Mouse (Mus musculus) midbrain, embryonic 15.5 days (tissue): Measurements from ENCODE around the gene 1700029I15Rik. TPM values are rescaled to one million over a fixed set of nuclear protein-coding genes. Genes with fewer than 3 reads are reported as not detected.

Source experiments
- ATAC-seq: fragments of 200-750 bp; cut with Nextera tagmentation; replicated peaks from 2 replicates; pipeline ENCODE4 v1.8.0; 2017; ENCODE audit warnings: moderate TSS enrichment
- H3K27ac ChIP-seq: fragments of 300-500 bp; sonication (generic); 2 replicates; pipeline ENCODE4 v1.5.1; 2015; ENCODE audit warnings: mild to moderate bottlenecking, inconsistent platforms
- H3K27me3 ChIP-seq: fragments of 300-500 bp; sonication (generic); replicated peaks from 2 replicates; pipeline ENCODE4 v1.6.1; 2015; ENCODE audit warnings: inconsistent platforms
- H3K36me3 ChIP-seq: fragments of 300-500 bp; sonication (generic); replicated peaks from 2 replicates; pipeline ENCODE4 v1.6.1; 2015; ENCODE audit warnings: inconsistent platforms
- H3K4me1 ChIP-seq: fragments of 300-500 bp; sonication (generic); 2 replicates; pipeline ENCODE4 v1.6.1; 2015; ENCODE audit warnings: inconsistent platforms
- H3K4me2 ChIP-seq: fragments of 300-500 bp; sonication (generic); 2 replicates; pipeline ENCODE4 v1.6.1; 2015; ENCODE audit warnings: inconsistent platforms, mild to moderate bottlenecking, moderate library complexity
- H3K4me3 ChIP-seq: fragments of 300-500 bp; sonication (generic); 2 replicates; pipeline ENCODE4 v1.5.1; 2015; ENCODE audit warnings: mild to moderate bottlenecking, inconsistent platforms
- H3K9ac ChIP-seq: fragments of 300-500 bp; sonication (generic); 2 replicates; pipeline ENCODE4 v1.6.1; 2015; ENCODE audit warnings: mild to moderate bottlenecking, inconsistent platforms
- H3K9me3 ChIP-seq: fragments of 300-500 bp; sonication (generic); 2 replicates; pipeline ENCODE4 v1.6.1; 2016; ENCODE audit warnings: inconsistent platforms
- WGBS: fragments of 180-500 bp; shearing (Covaris S2); methylation state at CpG from one replicate; pipeline ENCODE4 v1.1.7; 2015; ENCODE audit warnings: mixed read lengths; 5-methylcytosine and 5-hydroxymethylcytosine counted together
- polyA plus RNA-seq: library from polyadenylated mRNA; unstranded; fragments of >200 nt; fragmentation: Nextera tagmentation; extraction: Ambion mirVana; gene quantifications from 2 replicates; pipeline ENCODE4 v1.2.1, GENCODE M21; 2015

1700029I15Rik gene
- polyA plus RNA-seq, 1 experiment from 2014 or later: 8.4 TPM

GRCm38 (mm10) chr2:92423702-92424461 lies 41.5 kb downstream of the 1700029I15Rik start:
- H3K9ac ChIP-seq: no peak overlapping the region
- peak; percentile 68; the same call in 1 of the 2 replicates for ATAC-seq
- WGBS: 59% methylated on average over 9 of the region's 9 CpGs
- no peak overlapping the region for H3K4me2 ChIP-seq
- H3K9me3 ChIP-seq: no peaks in the 10 kb centered on the region
- H3K27ac ChIP-seq: peak overlapping the region; percentile 75
- peaks cover 50% of the 10 kb centered on the region for H3K4me1 ChIP-seq
- H3K36me3 ChIP-seq: peaks cover 30% of the 10 kb centered on the region
- H3K27me3 ChIP-seq: no peaks in the 10 kb centered on the region
- no peak overlapping the region for H3K4me3 ChIP-seq

GRCm38 (mm10) chr2:92424462-92425308 lies 42.3 kb downstream of the 1700029I15Rik start:
- peak; percentile 40 for ATAC-seq
- peak overlapping the region; percentile 75 for H3K27ac ChIP-seq
- H3K4me2 ChIP-seq: no peak overlapping the region
- no peaks in the 10 kb centered on the region for H3K9me3 ChIP-seq
- H3K4me1 ChIP-seq: peaks cover 54% of the 10 kb centered on the region
- no peaks in the 10 kb centered on the region for H3K27me3 ChIP-seq
- H3K9ac ChIP-seq: peak overlapping the region; percentile 8; the same call in 1 of the 2 replicates
- 25% methylated on average over 9 of the region's 9 CpGs for WGBS
- no peak overlapping the region for H3K4me3 ChIP-seq
- peaks cover 22% of the 10 kb centered on the region for H3K36me3 ChIP-seq

GRCm38 (mm10) chr2:92425366-92425765 lies 43.0 kb downstream of the 1700029I15Rik start:
- H3K36me3 ChIP-seq: peaks cover 16% of the 10 kb centered on the region
- H3K4me2 ChIP-seq: 0 out of 2 replicates have a peak overlapping the region, but pooled peaks have one; percentile 10
- peaks cover 59% of the 10 kb centered on the region for H3K4me1 ChIP-seq
- peak overlapping the region; percentile 8; the same call in 1 of the 2 replicates for H3K9ac ChIP-seq
- 54% methylated on average over 4 of the region's 4 CpGs for WGBS
- no peak overlapping the region for H3K4me3 ChIP-seq
- no peaks in the 10 kb centered on the region for H3K27me3 ChIP-seq
- ATAC-seq: 0 out of 2 replicates have a peak, but pooled peaks have one; percentile 3
- H3K27ac ChIP-seq: peak overlapping the region; percentile 75
- H3K9me3 ChIP-seq: no peaks in the 10 kb centered on the region

- WGBS: 67% methylated on average over 3 of the region's 3 CpGs
- Histone ChIP-seq H3K36me3 (peaks cover 7% of the 10 kb centered on the region), H3K27ac (peak overlapping the region; percentile 13; the same call in 1 of the 2 replicates), H3K4me2 (no peak overlapping the region), H3K27me3 (no peaks in the 10 kb centered on the region), H3K9me3 (no peaks in the 10 kb centered on the region), H3K4me1 (peaks cover 68% of the 10 kb centered on the region), H3K9ac (no peak overlapping the region), H3K4me3 (no peak overlapping the region)
- no peak for ATAC-seq
Observed at GRCm38 (mm10) chr2:92426426-92426825, 44.1 kb downstream of the 1700029I15Rik start.

GRCm38 (mm10) chr2:92427882-92428281 lies 45.5 kb downstream of the 1700029I15Rik start:
- peaks cover 83% of the 10 kb centered on the region for H3K4me1 ChIP-seq
- no peaks in the 10 kb centered on the region for H3K9me3 ChIP-seq
- no peak overlapping the region for H3K9ac ChIP-seq
- H3K27ac ChIP-seq: peak overlapping the region; percentile 20; the same call in 1 of the 2 replicates
- H3K4me3 ChIP-seq: no peak overlapping the region
- no peak; the same call in 1 of the 2 replicates for ATAC-seq
- H3K27me3 ChIP-seq: no peaks in the 10 kb centered on the region
- 43% methylated on average over 6 of the region's 6 CpGs for WGBS
- H3K4me2 ChIP-seq: no peak overlapping the region
- no peaks in the 10 kb centered on the region for H3K36me3 ChIP-seq

GRCm38 (mm10) chr2:92430089-92430488 lies 47.8 kb downstream of the 1700029I15Rik start:
- Histone ChIP-seq H3K9ac (no peak overlapping the region), H3K36me3 (no peaks in the 10 kb centered on the region), H3K4me3 (no peak overlapping the region), H3K4me1 (peaks cover 74% of the 10 kb centered on the region), H3K4me2 (no peak overlapping the region), H3K27me3 (0 out of 2 replicates have a peak, but pooled peaks cover 1% of the 10 kb centered on the region), H3K9me3 (no peaks in the 10 kb centered on the region), H3K27ac (no peak overlapping the region)
- no peak for ATAC-seq
- 80% methylated on average over 2 of the region's 2 CpGs for WGBS

- peak; percentile 27 for ATAC-seq
Observed at GRCm38 (mm10) chr2:92430723-92431541, 48.6 kb downstream of the 1700029I15Rik start.

GRCm38 (mm10) chr2:92431611-92432179 lies 49.4 kb downstream of the 1700029I15Rik start:
- Histone ChIP-seq H3K4me3 (peak overlapping the region; percentile 94), H3K27ac (peak overlapping the region; percentile 75), H3K36me3 (no peaks in the 10 kb centered on the region), H3K4me1 (peaks cover 58% of the 10 kb centered on the region), H3K27me3 (0 out of 2 replicates have a peak, but pooled peaks cover 4% of the 10 kb centered on the region), H3K9ac (peak overlapping the region; percentile 70), H3K4me2 (peak overlapping the region; percentile 83), H3K9me3 (no peaks in the 10 kb centered on the region)
- WGBS: 9% methylated on average over 11 of the region's 11 CpGs
- ATAC-seq: no peak

More at GRCm38 (mm10) chr2:92430723-92431541, 48.6 kb downstream of the 1700029I15Rik start:
- H3K9ac ChIP-seq: peak overlapping the region; percentile 70
- no peaks in the 10 kb centered on the region for H3K36me3 ChIP-seq
- H3K9me3 ChIP-seq: no peaks in the 10 kb centered on the region
- peak overlapping the region; percentile 94 for H3K4me3 ChIP-seq
- H3K4me1 ChIP-seq: peaks cover 65% of the 10 kb centered on the region
- WGBS: 48% methylated on average over 21 of the region's 21 CpGs
- H3K4me2 ChIP-seq: peak overlapping the region; percentile 83
- H3K27me3 ChIP-seq: 0 out of 2 replicates have a peak, but pooled peaks cover 4% of the 10 kb centered on the region
- peak overlapping the region; percentile 75 for H3K27ac ChIP-seq

- Histone ChIP-seq H3K36me3 (no peaks in the 10 kb centered on the region), H3K4me1 (peaks cover 52% of the 10 kb centered on the region), H3K27ac (peak overlapping the region; percentile 75), H3K4me3 (peak overlapping the region; percentile 94), H3K27me3 (0 out of 2 replicates have a peak, but pooled peaks cover 4% of the 10 kb centered on the region), H3K9me3 (no peaks in the 10 kb centered on the region), H3K9ac (peak overlapping the region; percentile 70), H3K4me2 (peak overlapping the region; percentile 83)
- WGBS: 29% methylated on average over 17 of the region's 17 CpGs
- no peak for ATAC-seq
Observed at GRCm38 (mm10) chr2:92432299-92433295, 50.3 kb downstream of the 1700029I15Rik start.

GRCm38 (mm10) chr2:92433578-92434374 lies 51.4 kb downstream of the 1700029I15Rik start, which contains the start of gene Cry2:
TSS of gene Cry2 (minus strand) at chr2:92434043.
- peaks cover 46% of the 10 kb centered on the region for H3K4me1 ChIP-seq
- H3K36me3 ChIP-seq: no peaks in the 10 kb centered on the region
- no peaks in the 10 kb centered on the region for H3K9me3 ChIP-seq
- peak within 1 kb of the TSS; percentile 83 for H3K4me2 ChIP-seq
- H3K4me3 ChIP-seq: peak within 1 kb of the TSS; percentile 94
- 0 out of 2 replicates have a peak, but pooled peaks cover 4% of the 10 kb centered on the region for H3K27me3 ChIP-seq
- peak; percentile 97 for ATAC-seq
- peak within 1 kb of the TSS; percentile 70 for H3K9ac ChIP-seq
- under 1% methylated on average over 75 of the region's 76 CpGs for WGBS
- peak within 1 kb of the TSS; percentile 77 for H3K27ac ChIP-seq
